Mouse (Mus musculus) midbrain, postnatal 0 days (tissue): ENCODE data around the gene Rexo2. TPM values are rescaled to one million over a fixed set of nuclear protein-coding genes. Genes with fewer than 3 reads are reported as not detected.

Source experiments
- ATAC-seq: fragments of 200-750 bp; cut with Nextera tagmentation; 2 replicates; pipeline ENCODE4 v1.8.0; 2017; ENCODE audit warnings: moderate number of reproducible peaks, mild to moderate bottlenecking, moderate TSS enrichment, moderate library complexity; ENCODE audit not compliant: low FRiP score
- DNase-seq: peaks from one replicate; pipeline ENCODE4 v3.0.0-alpha.2; 2015; ENCODE audit warnings: low spot score
- H3K27ac ChIP-seq: fragments of 300-500 bp; sonication (generic); 2 replicates; pipeline ENCODE4 v1.5.1; 2014; ENCODE audit warnings: low read depth, mild to moderate bottlenecking, low read length, mixed read lengths
- H3K27me3 ChIP-seq: fragments of 300-500 bp; sonication (generic); 2 replicates; pipeline ENCODE4 v1.6.1; 2014; ENCODE audit warnings: low read length, control low read depth, mixed read lengths; ENCODE audit not compliant: insufficient read depth
- H3K36me3 ChIP-seq: fragments of 300-500 bp; sonication (generic); 2 replicates; pipeline ENCODE4 v1.6.1; 2014; ENCODE audit warnings: low read length, control low read depth, mixed read lengths; ENCODE audit not compliant: insufficient read depth
- H3K4me1 ChIP-seq: fragments of 300-500 bp; sonication (generic); 2 replicates; pipeline ENCODE4 v1.6.1; 2014; ENCODE audit warnings: mild to moderate bottlenecking, control low read depth, antibody characterized with exemption, low read length, mixed read lengths; ENCODE audit not compliant: insufficient read depth
- H3K4me2 ChIP-seq: fragments of 300-500 bp; sonication (generic); 2 replicates; pipeline ENCODE4 v1.6.1; 2014; ENCODE audit warnings: low read depth, mild to moderate bottlenecking, low read length, mixed read lengths; ENCODE audit not compliant: poor library complexity, severe bottlenecking
- H3K4me3 ChIP-seq: fragments of 300-500 bp; sonication (generic); 2 replicates; pipeline ENCODE4 v1.5.1; 2014; ENCODE audit warnings: low read depth, mild to moderate bottlenecking, low read length, moderate library complexity
- H3K9ac ChIP-seq: fragments of 300-500 bp; sonication (generic); replicated peaks from 2 replicates; pipeline ENCODE4 v1.6.1; 2014; ENCODE audit warnings: mild to moderate bottlenecking, low read length, moderate library complexity, mixed read lengths; ENCODE audit not compliant: poor library complexity, severe bottlenecking
- H3K9me3 ChIP-seq: fragments of 300-500 bp; sonication (generic); 2 replicates; pipeline ENCODE4 v1.6.1; 2016; ENCODE audit warnings: low read length, control low read depth
- CTCF ChIP-seq: IDR thresholded peaks from 2 replicates; pipeline ENCODE4 v1.5.1; 2016; ENCODE audit warnings: antibody characterized with exemption, mild to moderate bottlenecking
- WGBS: fragments of 180-500 bp; shearing (Covaris S2); extraction: QIAGEN DNeasy Blood & Tissue Kit; methylation state at CpG from one replicate; pipeline ENCODE4 v1.1.7; 2014; 5-methylcytosine and 5-hydroxymethylcytosine counted together
- polyA plus RNA-seq: library from polyadenylated mRNA; unstranded; fragments of >200 nt; fragmentation: Nextera tagmentation; extraction: Ambion mirVana; gene quantifications from 2 replicates; pipeline ENCODE4 v1.2.1, GENCODE M21; 2015
- total RNA-seq: library from RNA; depleted of rRNA; stranded (reverse); fragments of >200 nt; gene quantifications from 2 replicates; pipeline ENCODE4 v1.2.3, GENCODE M21; 2014

The Rexo2 gene
- total and polyA plus RNA-seq, 2 experiments from 2014 or later: 53.8 to 96.4 TPM

DNA sequence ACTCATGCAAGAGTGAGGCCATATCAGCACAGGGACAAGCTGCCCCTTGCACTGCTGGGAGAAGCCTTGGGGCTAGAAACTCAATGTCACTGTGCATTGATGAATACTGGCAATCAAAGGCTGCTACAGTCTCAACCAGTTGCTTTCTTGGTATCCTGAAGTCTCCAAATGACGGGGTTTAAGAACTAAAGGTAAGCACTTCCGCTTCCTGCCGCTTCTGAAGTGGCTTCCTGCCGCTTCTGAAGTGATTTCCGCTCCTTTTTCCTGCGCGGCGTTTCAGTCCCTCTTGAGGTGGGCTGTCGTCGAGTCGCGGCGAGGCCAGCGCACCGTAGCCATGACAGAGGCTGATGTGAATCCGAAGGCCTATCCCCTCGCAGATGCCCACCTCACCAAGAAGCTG, 30.4 kb downstream of the Rexo2 start:
- Histone ChIP-seq H3K4me2 (no peak overlapping the region), H3K4me3 (no peak overlapping the region), H3K27me3 (no peaks in the 10 kb centered on the region), H3K9ac (no peak overlapping the region), H3K4me1 (no peaks in the 10 kb centered on the region), H3K36me3 (no peaks in the 10 kb centered on the region), H3K27ac (no peak overlapping the region), H3K9me3 (no peaks in the 10 kb centered on the region)
- 86% methylated on average over 17 of the region's 17 CpGs for WGBS
- TF ChIP-seq CTCF: no peak
- DNase-seq (no peak), ATAC-seq (no peak)

- Histone ChIP-seq H3K4me2 (no peak overlapping the region), H3K9me3 (no peaks in the 10 kb centered on the region), H3K4me1 (no peaks in the 10 kb centered on the region), H3K4me3 (no peak overlapping the region), H3K27me3 (no peaks in the 10 kb centered on the region), H3K36me3 (no peaks in the 10 kb centered on the region), H3K9ac (no peak overlapping the region), H3K27ac (no peak overlapping the region)
- peak; percentile 24 for DNase-seq
- peak; percentile 56 for TF ChIP-seq CTCF
- WGBS: 44% methylated on average over 5 of the region's 5 CpGs
- no peak for ATAC-seq
Observed at GRCm38 (mm10) chr9:48447783-48448209, 32.6 kb downstream of the Rexo2 start.

- no peak for ATAC-seq
- no peak for TF ChIP-seq CTCF
- 88% methylated on average over 2 of the region's 2 CpGs for WGBS
Observed at GRCm38 (mm10) chr9:48444821-48445220, 35.6 kb downstream of the Rexo2 start.

DNA sequence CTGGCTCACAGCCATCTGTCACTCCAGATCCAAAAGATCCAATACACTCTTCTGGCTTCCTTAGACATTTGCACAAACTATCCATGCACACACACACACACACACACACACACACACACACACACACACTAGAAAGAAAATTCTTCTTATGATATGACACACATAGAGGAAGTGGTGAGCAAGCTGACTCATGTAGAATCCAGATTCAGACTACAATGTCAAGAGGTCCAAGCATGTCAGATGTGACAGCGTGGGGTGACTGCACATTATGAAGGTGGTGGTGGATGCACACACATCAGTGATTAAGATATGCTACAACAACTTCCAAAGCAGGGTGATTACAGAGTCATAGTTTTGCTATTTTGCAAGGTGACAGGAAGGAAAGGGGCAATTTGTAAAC, 36.5 kb downstream of the Rexo2 start:
- no peak for ATAC-seq
- 90% methylated on average over 1 of the region's 1 CpGs for WGBS

More at GRCm38 (mm10) chr9:48444821-48445220, 35.6 kb downstream of the Rexo2 start:
- Histone ChIP-seq H3K27me3 (no peaks in the 10 kb centered on the region), H3K9ac (no peak overlapping the region), H3K27ac (no peak overlapping the region), H3K9me3 (no peaks in the 10 kb centered on the region), H3K4me3 (no peak overlapping the region), H3K4me2 (no peak overlapping the region), H3K4me1 (no peaks in the 10 kb centered on the region), H3K36me3 (no peaks in the 10 kb centered on the region)
- no peak for DNase-seq

GRCm38 (mm10) chr9:48432449-48432848, 48.0 kb downstream of the Rexo2 start:
- ATAC-seq: no peak
- no peaks in the 10 kb centered on the region for H3K4me1 ChIP-seq
- no peak overlapping the region for H3K27ac ChIP-seq
- no peaks in the 10 kb centered on the region for H3K27me3 ChIP-seq
- DNase-seq: no peak
- no peak for TF ChIP-seq CTCF
- no peaks in the 10 kb centered on the region for H3K9me3 ChIP-seq
- no peak overlapping the region for H3K4me2 ChIP-seq
- 84% methylated on average over 8 of the region's 8 CpGs for WGBS
- H3K4me3 ChIP-seq: no peak overlapping the region
- no peak overlapping the region for H3K9ac ChIP-seq
- no peaks in the 10 kb centered on the region for H3K36me3 ChIP-seq

More for the DNA sequence above, 36.5 kb downstream of the Rexo2 start:
- no peak overlapping the region for H3K9ac ChIP-seq
- no peaks in the 10 kb centered on the region for H3K9me3 ChIP-seq
- H3K27me3 ChIP-seq: no peaks in the 10 kb centered on the region
- H3K4me3 ChIP-seq: no peak overlapping the region
- TF ChIP-seq CTCF: no peak
- H3K36me3 ChIP-seq: no peaks in the 10 kb centered on the region
- no peak overlapping the region for H3K4me2 ChIP-seq
- H3K4me1 ChIP-seq: no peaks in the 10 kb centered on the region
- H3K27ac ChIP-seq: no peak overlapping the region
- no peak for DNase-seq

DNA sequence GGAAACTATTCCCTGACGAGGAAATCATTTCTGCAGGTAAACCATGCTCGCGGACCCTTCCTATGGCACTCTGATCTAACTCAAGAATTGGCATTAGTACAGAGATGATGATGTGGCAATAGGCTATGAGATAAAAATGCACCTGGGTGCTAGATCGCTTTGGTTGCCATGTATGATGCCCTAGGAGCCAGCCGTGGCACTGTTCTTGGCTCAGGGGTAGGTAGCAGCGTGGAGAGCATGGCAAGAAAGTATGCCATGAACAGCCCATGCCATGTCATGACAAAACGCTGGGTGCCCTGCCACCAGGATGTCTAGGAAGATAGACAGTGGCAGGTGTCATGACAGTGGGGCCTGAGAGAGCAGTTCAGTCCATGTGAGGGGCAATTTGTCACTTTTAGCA, 53.2 kb downstream of the Rexo2 start:
- Histone ChIP-seq H3K4me3 (no peak overlapping the region), H3K36me3 (no peaks in the 10 kb centered on the region), H3K4me1 (no peaks in the 10 kb centered on the region), H3K4me2 (no peak overlapping the region), H3K9ac (no peak overlapping the region), H3K27ac (no peak overlapping the region), H3K27me3 (no peaks in the 10 kb centered on the region), H3K9me3 (no peaks in the 10 kb centered on the region)
- no peak for ATAC-seq
- no peak for DNase-seq
- no peak for TF ChIP-seq CTCF
- WGBS: 90% methylated on average over 7 of the region's 7 CpGs
